Mouse (Mus musculus) right cerebral cortex, postnatal 10 days (tissue): ENCODE results near the gene Stx1a.

Source experiments
- DNase-seq, 2 experiments: peaks; one replicate each; pipeline ENCODE4 v3.0.0; 2021; ENCODE audit warnings: low spot score in 2 of 2

Stx1a gene

GRCm38 (mm10) chr5:135086871-135087270, 63.6 kb downstream of the Stx1a start:
- DNase-seq = no peak

- DNase-seq = no peak
These were observed 66.4 kb downstream of the Stx1a start, which contains the start of gene Mlxipl for GRCm38 (mm10) chr5:135089653-135090052. TSS of gene Mlxipl (plus strand) at chr5:135089890.
